Mouse (Mus musculus): Measurements from ENCODE around the gene Thsd7b. TPM values are rescaled to one million over a fixed set of nuclear protein-coding genes. Genes with fewer than 3 reads are reported as not detected.

The Thsd7b gene
- polyA plus RNA-seq, 1 experiment from 2014 or later = 3.5 TPM

GRCm38 (mm10) chr1:129759003-129759402, 485.9 kb downstream of the Thsd7b start:
- H3K27me3 ChIP-seq (replicated peaks) = no peaks in the 10 kb centered on the region
- no peaks in the 10 kb centered on the region for H3K9me3 ChIP-seq (replicated peaks)
- no peak overlapping the region for H3K4me2 ChIP-seq
- ATAC-seq (ENCODE audit: insufficient number of reproducible peaks, low FRiP score) = no peak
- no peak overlapping the region for H3K4me3 ChIP-seq
- H3K9ac ChIP-seq = no peak overlapping the region
- WGBS = 75% methylated on average over 1 of the region's 1 CpGs
- no peaks in the 10 kb centered on the region for H3K4me1 ChIP-seq (replicated peaks)
- no peaks in the 10 kb centered on the region for H3K36me3 ChIP-seq
- no peak overlapping the region for H3K27ac ChIP-seq (ENCODE audit: poor library complexity, severe bottlenecking)

- Histone ChIP-seq H3K4me1 (replicated peaks) (no peaks in the 10 kb centered on the region), H3K27me3 (replicated peaks) (no peaks in the 10 kb centered on the region), H3K36me3 (no peaks in the 10 kb centered on the region), H3K4me2 (no peak overlapping the region), H3K9ac (no peak overlapping the region), H3K27ac (ENCODE audit: poor library complexity, severe bottlenecking) (no peak overlapping the region), H3K4me3 (no peak overlapping the region), H3K9me3 (replicated peaks) (no peaks in the 10 kb centered on the region)
- WGBS = 75% methylated on average over 1 of the region's 1 CpGs
- no peak for ATAC-seq (ENCODE audit: insufficient number of reproducible peaks, low FRiP score)
These were observed 488.1 kb downstream of the Thsd7b start for GRCm38 (mm10) chr1:129761234-129761633.

- Histone ChIP-seq H3K4me1 (replicated peaks) (no peaks in the 10 kb centered on the region), H3K4me2 (no peak overlapping the region), H3K27me3 (replicated peaks) (no peaks in the 10 kb centered on the region), H3K9ac (no peak overlapping the region), H3K27ac (ENCODE audit: poor library complexity, severe bottlenecking) (no peak overlapping the region), H3K9me3 (replicated peaks) (no peaks in the 10 kb centered on the region), H3K36me3 (no peaks in the 10 kb centered on the region), H3K4me3 (no peak overlapping the region)
- ATAC-seq (ENCODE audit: insufficient number of reproducible peaks, low FRiP score) = no peak
- WGBS = 26% methylated on average over 2 of the region's 2 CpGs
These were observed 491.6 kb downstream of the Thsd7b start for GRCm38 (mm10) chr1:129764748-129765147.

- no peak for ATAC-seq (ENCODE audit: insufficient number of reproducible peaks, low FRiP score)
- WGBS = 14% methylated on average over 5 of the region's 5 CpGs
- Histone ChIP-seq H3K36me3 (no peaks in the 10 kb centered on the region), H3K27me3 (replicated peaks) (no peaks in the 10 kb centered on the region), H3K4me3 (no peak overlapping the region), H3K4me1 (replicated peaks) (0 out of 2 replicates have a peak, but pooled peaks cover 5% of the 10 kb centered on the region), H3K4me2 (no peak overlapping the region), H3K9me3 (replicated peaks) (no peaks in the 10 kb centered on the region), H3K9ac (no peak overlapping the region), H3K27ac (ENCODE audit: poor library complexity, severe bottlenecking) (no peak overlapping the region)
These were observed 504.0 kb downstream of the Thsd7b start for GRCm38 (mm10) chr1:129777055-129777454.

GRCm38 (mm10) chr1:129779506-129779905, 506.4 kb downstream of the Thsd7b start:
- WGBS = 61% methylated on average over 4 of the region's 4 CpGs
- H3K27ac ChIP-seq (ENCODE audit: poor library complexity, severe bottlenecking) = no peak overlapping the region

GRCm38 (mm10) chr1:129780589-129780988, 507.5 kb downstream of the Thsd7b start:
- Histone ChIP-seq H3K9me3 (replicated peaks) (no peaks in the 10 kb centered on the region), H3K4me2 (no peak overlapping the region), H3K9ac (no peak overlapping the region), H3K27me3 (replicated peaks) (no peaks in the 10 kb centered on the region), H3K36me3 (no peaks in the 10 kb centered on the region), H3K4me3 (no peak overlapping the region), H3K4me1 (replicated peaks) (0 out of 2 replicates have a peak, but pooled peaks cover 5% of the 10 kb centered on the region), H3K27ac (ENCODE audit: poor library complexity, severe bottlenecking) (no peak overlapping the region)
- ATAC-seq (ENCODE audit: insufficient number of reproducible peaks, low FRiP score) = no peak
- WGBS = 65% methylated on average over 1 of the region's 1 CpGs

More at GRCm38 (mm10) chr1:129779506-129779905, 506.4 kb downstream of the Thsd7b start:
- Histone ChIP-seq H3K9me3 (replicated peaks) (no peaks in the 10 kb centered on the region), H3K36me3 (no peaks in the 10 kb centered on the region), H3K4me2 (no peak overlapping the region), H3K4me1 (replicated peaks) (0 out of 2 replicates have a peak, but pooled peaks cover 5% of the 10 kb centered on the region), H3K9ac (no peak overlapping the region), H3K4me3 (no peak overlapping the region), H3K27me3 (replicated peaks) (no peaks in the 10 kb centered on the region)
- ATAC-seq (ENCODE audit: insufficient number of reproducible peaks, low FRiP score) = no peak

- H3K9ac ChIP-seq = no peak overlapping the region
- H3K27ac ChIP-seq (ENCODE audit: poor library complexity, severe bottlenecking) = no peak overlapping the region
- H3K9me3 ChIP-seq (replicated peaks) = no peaks in the 10 kb centered on the region
- H3K36me3 ChIP-seq = no peaks in the 10 kb centered on the region
- H3K4me1 ChIP-seq (replicated peaks) = no peaks in the 10 kb centered on the region
- no peaks in the 10 kb centered on the region for H3K27me3 ChIP-seq (replicated peaks)
- H3K4me3 ChIP-seq = no peak overlapping the region
- ATAC-seq (ENCODE audit: insufficient number of reproducible peaks, low FRiP score) = no peak
- H3K4me2 ChIP-seq = no peak overlapping the region
These were observed 525.4 kb downstream of the Thsd7b start for GRCm38 (mm10) chr1:129798519-129798918.

GRCm38 (mm10) chr1:129826927-129827326, 553.8 kb downstream of the Thsd7b start:
- Histone ChIP-seq H3K9ac (no peak overlapping the region), H3K9me3 (replicated peaks) (no peaks in the 10 kb centered on the region), H3K4me2 (no peak overlapping the region), H3K4me1 (replicated peaks) (no peaks in the 10 kb centered on the region), H3K27me3 (replicated peaks) (no peaks in the 10 kb centered on the region), H3K27ac (ENCODE audit: poor library complexity, severe bottlenecking) (no peak overlapping the region), H3K36me3 (no peaks in the 10 kb centered on the region), H3K4me3 (no peak overlapping the region)
- ATAC-seq (ENCODE audit: insufficient number of reproducible peaks, low FRiP score) = no peak
- 61% methylated on average over 4 of the region's 4 CpGs for WGBS

- Histone ChIP-seq H3K4me2 (no peak overlapping the region), H3K9me3 (replicated peaks) (no peaks in the 10 kb centered on the region), H3K27me3 (replicated peaks) (no peaks in the 10 kb centered on the region), H3K36me3 (no peaks in the 10 kb centered on the region), H3K9ac (no peak overlapping the region), H3K4me1 (replicated peaks) (no peaks in the 10 kb centered on the region), H3K27ac (ENCODE audit: poor library complexity, severe bottlenecking) (no peak overlapping the region), H3K4me3 (no peak overlapping the region)
- WGBS = 63% methylated on average over 2 of the region's 2 CpGs
- no peak for ATAC-seq (ENCODE audit: insufficient number of reproducible peaks, low FRiP score)
These were observed 564.2 kb downstream of the Thsd7b start for GRCm38 (mm10) chr1:129837324-129837723.

GRCm38 (mm10) chr1:129837776-129838175, 564.7 kb downstream of the Thsd7b start:
- no peak for ATAC-seq (ENCODE audit: insufficient number of reproducible peaks, low FRiP score)
- 56% methylated on average over 3 of the region's 3 CpGs for WGBS
- Histone ChIP-seq H3K4me1 (replicated peaks) (no peaks in the 10 kb centered on the region), H3K27me3 (replicated peaks) (no peaks in the 10 kb centered on the region), H3K36me3 (no peaks in the 10 kb centered on the region), H3K4me3 (no peak overlapping the region), H3K9ac (no peak overlapping the region), H3K27ac (ENCODE audit: poor library complexity, severe bottlenecking) (no peak overlapping the region), H3K4me2 (no peak overlapping the region), H3K9me3 (replicated peaks) (no peaks in the 10 kb centered on the region)

- Histone ChIP-seq H3K9ac (no peak overlapping the region), H3K27me3 (replicated peaks) (no peaks in the 10 kb centered on the region), H3K27ac (ENCODE audit: poor library complexity, severe bottlenecking) (no peak overlapping the region), H3K36me3 (no peaks in the 10 kb centered on the region), H3K4me3 (no peak overlapping the region), H3K4me2 (no peak overlapping the region), H3K9me3 (replicated peaks) (no peaks in the 10 kb centered on the region), H3K4me1 (replicated peaks) (no peaks in the 10 kb centered on the region)
- no peak for ATAC-seq (ENCODE audit: insufficient number of reproducible peaks, low FRiP score)
These were observed 565.4 kb downstream of the Thsd7b start for GRCm38 (mm10) chr1:129838486-129838885.

- Histone ChIP-seq H3K9ac (no peak overlapping the region), H3K4me3 (no peak overlapping the region), H3K4me1 (replicated peaks) (no peaks in the 10 kb centered on the region), H3K27me3 (replicated peaks) (no peaks in the 10 kb centered on the region), H3K27ac (ENCODE audit: poor library complexity, severe bottlenecking) (no peak overlapping the region), H3K36me3 (no peaks in the 10 kb centered on the region), H3K4me2 (no peak overlapping the region), H3K9me3 (replicated peaks) (no peaks in the 10 kb centered on the region)
- 49% methylated on average over 2 of the region's 2 CpGs for WGBS
- no peak for ATAC-seq (ENCODE audit: insufficient number of reproducible peaks, low FRiP score)
These were observed 570.3 kb downstream of the Thsd7b start for GRCm38 (mm10) chr1:129843416-129843815.

Measured in heart, embryonic 12.5 days (tissue).